Mouse (Mus musculus) myocyte (in vitro differentiated cells): ENCODE data around the gene Nipal1. TPM values are rescaled to one million over a fixed set of nuclear protein-coding genes. Genes with fewer than 3 reads are reported as not detected.

Experiments used
- H3K27me3 ChIP-seq: one replicate; pipeline ENCODE4 v1.6.1; 2011; ENCODE audit not compliant: control insufficient read depth, insufficient read depth, insufficient read length
- H3K36me3 ChIP-seq: one replicate; pipeline ENCODE4 v1.6.1; 2011; ENCODE audit not compliant: control insufficient read depth, insufficient read depth
- H3K4me2 ChIP-seq: one replicate; pipeline ENCODE4 v1.6.1; 2011; ENCODE audit warnings: low read depth, control low read depth
- H3K4me3 ChIP-seq: one replicate; pipeline ENCODE4 v1.5.1; 2011; ENCODE audit warnings: mild to moderate bottlenecking, control low read depth, moderate library complexity
- H3K79me2 ChIP-seq: one replicate; pipeline ENCODE4 v1.6.1; 2011; ENCODE audit not compliant: control insufficient read depth, insufficient read depth
- H3ac ChIP-seq: one replicate; pipeline ENCODE4 v1.6.1; 2011; ENCODE audit not compliant: control insufficient read depth, insufficient read length
- CEBPB ChIP-seq: IDR thresholded peaks from 2 replicates; pipeline ENCODE4 v1.6.1; 2011; ENCODE audit warnings: mild to moderate bottlenecking, moderate library complexity; ENCODE audit not compliant: poor library complexity, insufficient read depth, severe bottlenecking
- E2F4 ChIP-seq: IDR thresholded peaks from one replicate; pipeline ENCODE4 v1.6.1; 2011; ENCODE audit warnings: mild to moderate bottlenecking, control low read depth, moderate library complexity; ENCODE audit not compliant: insufficient read depth
- MAX ChIP-seq: IDR thresholded peaks from one replicate; pipeline ENCODE4 v1.6.1; 2011; ENCODE audit warnings: low read depth, mild to moderate bottlenecking, control low read depth
- MYOD1 ChIP-seq, 3 experiments: IDR thresholded peaks; one replicate each; pipeline ENCODE4 v1.6.1; 2011; ENCODE audit warnings: control low read depth in 2 of 3, low read depth in 2 of 3, mild to moderate bottlenecking in 2 of 3, moderate library complexity in 1 of 3; ENCODE audit not compliant: insufficient read length in 2 of 3, control insufficient read depth in 1 of 3
- MYOG ChIP-seq, 3 experiments: IDR thresholded peaks; one replicate each; pipeline ENCODE4 v1.6.1; 2011; ENCODE audit warnings: control low read depth in 2 of 3, low read depth in 2 of 3, mild to moderate bottlenecking in 2 of 3; ENCODE audit not compliant: insufficient read length in 2 of 3, control insufficient read depth in 1 of 3, insufficient read depth in 1 of 3
- POLR2A ChIP-seq: IDR thresholded peaks from one replicate; pipeline ENCODE4 v1.6.1; 2011; ENCODE audit warnings: low read depth, mild to moderate bottlenecking, control low read depth, moderate library complexity; ENCODE audit not compliant: insufficient read length
- POLR2AphosphoS2 ChIP-seq: IDR thresholded peaks from one replicate; pipeline ENCODE4 v1.6.1; 2011; ENCODE audit warnings: low read depth, control low read depth; ENCODE audit not compliant: insufficient read length
- REST ChIP-seq: IDR thresholded peaks from one replicate; pipeline ENCODE4 v1.6.1; 2011; ENCODE audit warnings: mild to moderate bottlenecking, control low read depth, moderate library complexity; ENCODE audit not compliant: insufficient read depth, insufficient read length
- SRF ChIP-seq: IDR thresholded peaks from one replicate; pipeline ENCODE4 v1.6.1; 2011; ENCODE audit warnings: low read depth; ENCODE audit not compliant: control insufficient read depth, insufficient read length
- TCF12 ChIP-seq: IDR thresholded peaks from one replicate; pipeline ENCODE4 v1.6.1; 2011; ENCODE audit warnings: mild to moderate bottlenecking, control low read depth; ENCODE audit not compliant: poor library complexity, insufficient read depth, severe bottlenecking
- TCF3 ChIP-seq: IDR thresholded peaks from one replicate; pipeline ENCODE4 v1.6.1; 2011; ENCODE audit warnings: low read depth, control low read depth; ENCODE audit not compliant: insufficient read length
- USF1 ChIP-seq: IDR thresholded peaks from one replicate; pipeline ENCODE4 v1.6.1; 2011; ENCODE audit warnings: low read depth, mild to moderate bottlenecking, control low read depth, moderate library complexity
- polyA plus RNA-seq: library from polyadenylated mRNA; unstranded; fragments of >200 nt; fragmentation: generic; extraction: Trizol; gene quantifications from one replicate; pipeline ENCODE4 v1.2.1, GENCODE M21; 2012; ENCODE audit warnings: missing spikeins

Nipal1 gene
- polyA plus RNA-seq, 1 experiment: 0.07 TPM

DNA sequence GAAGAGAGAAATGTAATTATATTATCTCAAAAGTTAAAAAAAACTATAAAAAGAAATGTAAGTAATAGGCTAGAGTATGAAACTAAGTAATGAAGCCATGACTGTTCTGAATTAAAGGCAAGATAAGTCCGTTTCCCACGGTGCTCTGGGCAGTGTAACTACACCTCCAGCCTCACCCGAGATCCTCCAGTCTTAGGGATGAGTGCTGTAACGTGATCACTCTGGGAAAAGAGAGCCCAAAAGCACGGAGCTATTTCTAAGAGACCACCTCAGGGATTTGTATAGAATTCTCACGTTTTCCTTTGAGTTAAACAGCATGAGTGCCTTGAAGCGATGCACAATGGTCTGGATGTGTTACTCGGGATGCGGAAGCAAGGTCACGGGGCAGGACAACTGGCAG, 58.5 kb downstream of the Nipal1 start:
- no peaks in the 10 kb centered on the region for H3K27me3 ChIP-seq
- no peaks in the 10 kb centered on the region for H3K79me2 ChIP-seq
- H3K4me2 ChIP-seq: no peak overlapping the region
- H3ac ChIP-seq: no peak overlapping the region
- TF ChIP-seq TCF12 (no peak), SRF (no peak), POLR2AphosphoS2 (no peak), POLR2A (no peak), REST (no peak), MYOD1 (IDR thresholded peaks at IDR 0.05; ENCODE audit: control insufficient read depth in 1 of 3, insufficient read length in 2 of 3, low read depth in 2 of 3) (no peak), USF1 (no peak), TCF3 (no peak), MYOG (IDR thresholded peaks at IDR 0.05; ENCODE audit: control insufficient read depth in 1 of 3, insufficient read depth in 1 of 3, insufficient read length in 2 of 3, low read depth in 2 of 3) (no peak), CEBPB (no peak), MAX (no peak), E2F4 (no peak)
- no peak overlapping the region for H3K4me3 ChIP-seq
- H3K36me3 ChIP-seq: no peaks in the 10 kb centered on the region

DNA sequence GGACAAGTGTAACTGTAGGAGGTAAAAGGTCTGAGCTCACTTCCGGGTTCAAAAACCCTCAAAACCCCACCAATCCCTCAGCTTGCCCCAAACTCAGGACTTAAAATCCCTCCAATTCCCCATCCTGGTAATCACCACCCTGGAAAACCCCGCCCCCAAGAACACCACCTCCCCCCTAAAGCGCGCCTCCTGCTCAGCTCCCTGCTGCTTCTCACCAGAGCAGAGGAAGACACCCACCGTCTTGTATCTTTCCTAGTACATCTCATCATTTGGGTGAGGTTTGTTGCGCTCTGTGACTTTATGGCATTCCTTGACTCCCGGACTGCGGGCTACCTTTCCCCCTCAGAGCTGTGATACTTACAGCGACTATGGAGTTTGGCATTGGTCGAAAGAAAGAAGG, 59.1 kb downstream of the Nipal1 start:
- Histone ChIP-seq H3K4me3 (no peak overlapping the region), H3K4me2 (no peak overlapping the region)
- TF ChIP-seq REST (no peak), MYOG (IDR thresholded peaks at IDR 0.05; ENCODE audit: control insufficient read depth in 1 of 3, insufficient read depth in 1 of 3, insufficient read length in 2 of 3, low read depth in 2 of 3) (no peak), MAX (no peak), TCF12 (no peak), USF1 (no peak), TCF3 (no peak), CEBPB (no peak)

DNA sequence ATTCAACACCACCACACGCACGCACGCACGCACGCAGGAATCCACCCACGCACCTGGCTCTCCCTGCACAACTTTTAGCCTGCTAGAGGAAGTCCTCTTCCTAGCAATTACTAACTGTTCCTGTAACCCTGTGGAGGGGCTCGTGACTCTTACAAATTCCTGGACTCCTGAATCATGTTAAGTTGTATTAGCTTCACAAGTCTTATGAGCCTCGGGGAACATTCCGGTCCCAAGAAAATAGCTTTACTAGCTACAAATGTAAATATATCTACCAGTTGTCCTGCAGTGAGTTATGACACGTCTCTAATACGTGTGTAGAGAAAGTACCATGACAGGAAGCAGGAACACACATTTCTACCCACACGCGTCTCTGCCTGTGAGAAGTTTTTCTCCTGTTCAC, 61.9 kb downstream of the Nipal1 start:
- Histone ChIP-seq H3K36me3 (no peaks in the 10 kb centered on the region), H3K79me2 (no peaks in the 10 kb centered on the region), H3K4me3 (no peak overlapping the region), H3K27me3 (no peaks in the 10 kb centered on the region), H3K4me2 (no peak overlapping the region), H3ac (no peak overlapping the region)
- TF ChIP-seq SRF: no peak
- no peak for TF ChIP-seq POLR2AphosphoS2
- TF ChIP-seq CEBPB: no peak
- TF ChIP-seq MYOG (IDR thresholded peaks at IDR 0.05; ENCODE audit: control insufficient read depth in 1 of 3, insufficient read depth in 1 of 3, insufficient read length in 2 of 3, low read depth in 2 of 3): no peak
- TF ChIP-seq E2F4: no peak

More for the DNA sequence above, 59.1 kb downstream of the Nipal1 start:
- Histone ChIP-seq H3K27me3 (no peaks in the 10 kb centered on the region), H3K36me3 (no peaks in the 10 kb centered on the region), H3K79me2 (no peaks in the 10 kb centered on the region), H3ac (no peak overlapping the region)

DNA sequence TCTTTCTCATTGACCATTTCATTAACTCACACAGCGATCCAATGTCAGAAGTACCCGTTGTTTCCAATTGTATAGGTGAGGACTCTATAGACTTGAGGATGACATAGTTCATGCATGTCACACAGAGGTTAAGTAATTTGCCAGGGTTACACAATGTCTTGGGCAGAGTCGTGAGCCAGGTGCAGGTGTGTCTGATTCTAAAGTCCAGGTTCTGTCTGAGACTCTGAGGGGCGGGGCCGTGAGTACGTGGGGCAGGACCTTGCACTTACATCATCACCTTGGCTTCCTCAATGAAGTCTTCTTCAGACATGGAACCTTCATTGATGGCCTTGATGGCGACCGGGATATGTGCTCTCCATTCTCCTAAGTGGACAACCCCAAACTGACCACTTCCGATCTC, 62.4 kb downstream of the Nipal1 start:
- H3K4me3 ChIP-seq: no peak overlapping the region
- H3K27me3 ChIP-seq: no peaks in the 10 kb centered on the region
- H3K79me2 ChIP-seq: no peaks in the 10 kb centered on the region
- H3ac ChIP-seq: no peak overlapping the region
- H3K4me2 ChIP-seq: no peak overlapping the region
- TF ChIP-seq E2F4: no peak
- no peak for TF ChIP-seq CEBPB
- TF ChIP-seq SRF: no peak
- TF ChIP-seq POLR2A: no peak
- TF ChIP-seq REST: no peak
- no peak for TF ChIP-seq MYOG (IDR thresholded peaks at IDR 0.05; ENCODE audit: control insufficient read depth in 1 of 3, insufficient read depth in 1 of 3, insufficient read length in 2 of 3, low read depth in 2 of 3)
- H3K36me3 ChIP-seq: no peaks in the 10 kb centered on the region

DNA sequence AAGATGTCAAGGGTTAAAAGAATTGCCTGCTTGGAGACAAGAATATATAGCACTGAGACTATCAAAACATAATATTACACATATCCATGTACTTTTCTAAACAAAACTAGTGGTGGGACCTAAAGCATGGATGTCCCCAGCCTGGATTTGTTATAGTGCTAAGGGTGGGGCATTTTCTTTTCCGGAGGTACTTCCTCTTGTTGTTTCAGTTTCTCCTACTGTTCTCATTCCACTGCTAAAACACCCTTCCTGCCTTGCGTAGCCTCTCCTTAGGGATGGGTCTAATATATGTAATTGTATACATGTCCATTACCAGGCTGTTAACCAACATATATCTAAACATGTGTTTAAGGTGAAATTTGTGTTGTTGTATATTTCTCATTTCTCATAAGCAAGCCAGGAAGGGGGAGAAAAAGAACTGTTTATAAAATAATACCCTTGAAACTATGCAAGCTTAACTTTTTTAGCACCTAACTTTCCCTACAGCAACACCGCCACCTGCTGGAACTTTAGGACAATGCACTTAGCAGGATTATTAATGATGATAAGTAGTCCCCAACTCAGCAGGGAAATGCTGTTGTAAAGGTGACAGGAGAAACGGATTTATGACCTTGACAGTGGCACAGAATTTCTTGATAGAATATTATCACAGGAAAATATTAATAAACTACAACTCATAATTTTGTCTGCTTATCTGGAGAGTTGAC, 63.1 kb downstream of the Nipal1 start:
- Histone ChIP-seq H3K4me3 (no peak overlapping the region), H3K27me3 (no peaks in the 10 kb centered on the region), H3K36me3 (no peaks in the 10 kb centered on the region), H3K4me2 (no peak overlapping the region), H3K79me2 (no peaks in the 10 kb centered on the region), H3ac (no peak overlapping the region)
- TF ChIP-seq POLR2A (no peak), SRF (no peak), REST (no peak), TCF3 (no peak), USF1 (no peak), MYOD1 (IDR thresholded peaks at IDR 0.05; ENCODE audit: control insufficient read depth in 1 of 3, insufficient read length in 2 of 3, low read depth in 2 of 3) (no peak), MAX (no peak), E2F4 (no peak), POLR2AphosphoS2 (no peak), MYOG (IDR thresholded peaks at IDR 0.05; ENCODE audit: control insufficient read depth in 1 of 3, insufficient read depth in 1 of 3, insufficient read length in 2 of 3, low read depth in 2 of 3) (no peak), CEBPB (no peak)
